Mouse (Mus musculus) CH12.LX (cell line): ENCODE data around the gene Gm37240. TPM values are rescaled to one million over a fixed set of nuclear protein-coding genes. Genes with fewer than 3 reads are reported as not detected.

ENCODE experiments used
- DNase-seq: peaks from one replicate; pipeline ENCODE4 v3.0.0-alpha.2; 2013; ENCODE audit errors: extremely low read depth
- H3K27ac ChIP-seq: 2 replicates; pipeline ENCODE4 v1.5.1; 2012; ENCODE audit warnings: low read depth, mild to moderate bottlenecking, control low read depth, moderate library complexity; ENCODE audit not compliant: insufficient read depth
- H3K27me3 ChIP-seq: replicated peaks from 2 replicates; pipeline ENCODE3; 2012; ENCODE audit warnings: inconsistent platforms
- H3K36me3 ChIP-seq, 2 experiments: replicated peaks in 1 of 2; 2 replicates each; pipeline versions ENCODE3 to v1.6.1; 2012; ENCODE audit warnings: inconsistent platforms in 1 of 2, low read length in 1 of 2, mild to moderate bottlenecking in 1 of 2, mixed read lengths in 1 of 2, moderate library complexity in 1 of 2; ENCODE audit not compliant: control insufficient read depth in 1 of 2, insufficient read depth in 1 of 2
- H3K4me1 ChIP-seq, 2 experiments: 2 replicates each; pipeline ENCODE4 v1.6.1; 2012; ENCODE audit warnings: inconsistent platforms in 1 of 2, moderate library complexity in 1 of 2; ENCODE audit not compliant: insufficient read depth in 2 of 2, control insufficient read depth in 1 of 2
- H3K4me2 ChIP-seq: 2 replicates; pipeline ENCODE4 v1.6.1; 2012; ENCODE audit warnings: low read depth, mild to moderate bottlenecking, control low read depth; ENCODE audit not compliant: poor library complexity, insufficient read depth, severe bottlenecking
- H3K4me3 ChIP-seq, 3 experiments: fragments of 150-350 bp in 1 of 3; sonication (generic) in 1 of 3; replicated peaks in 1 of 3; 2 replicates each; pipeline versions ENCODE3 to v1.5.1; 2011 to 2012; ENCODE audit warnings: low read depth in 2 of 3, low read length in 2 of 3, mild to moderate bottlenecking in 2 of 3, moderate library complexity in 2 of 3, control low read depth in 1 of 3, improper control_type of control experiment in 1 of 3, inconsistent platforms in 1 of 3, mixed read lengths in 1 of 3; ENCODE audit not compliant: poor library complexity in 1 of 3
- H3K79me2 ChIP-seq: replicated peaks from 2 replicates; pipeline ENCODE4 v1.6.1; 2012; ENCODE audit warnings: mild to moderate bottlenecking, moderate library complexity; ENCODE audit not compliant: control insufficient read depth, poor library complexity, insufficient read depth, severe bottlenecking; ENCODE audit errors: extremely low read depth
- H3K9ac ChIP-seq: 2 replicates; pipeline ENCODE4 v1.6.1; 2012; ENCODE audit warnings: low read depth, mild to moderate bottlenecking, control low read depth, moderate library complexity; ENCODE audit not compliant: insufficient read depth
- H3K9me3 ChIP-seq: replicated peaks from 2 replicates; pipeline ENCODE3; 2012; ENCODE audit warnings: low read length, inconsistent platforms, mixed read lengths
- JUN ChIP-seq: IDR thresholded peaks from 2 replicates; pipeline ENCODE4 v1.6.1; 2011; ENCODE audit warnings: low read depth, mild to moderate bottlenecking, low read length, improper control_type of control experiment, moderate library complexity; ENCODE audit not compliant: insufficient read depth
- MAFK ChIP-seq: IDR thresholded peaks from 2 replicates; pipeline ENCODE4 v1.6.1; 2011; ENCODE audit warnings: low read length, improper control_type of control experiment; ENCODE audit not compliant: insufficient replicate concordance
- MAX ChIP-seq: IDR thresholded peaks from 2 replicates; pipeline ENCODE4 v1.6.1; 2011; ENCODE audit warnings: low read length, improper control_type of control experiment
- MAZ ChIP-seq: IDR thresholded peaks from 2 replicates; pipeline ENCODE4 v1.6.1; 2012; ENCODE audit warnings: low read depth, mild to moderate bottlenecking, inconsistent platforms, low read length, improper control_type of control experiment, moderate library complexity
- MXI1 ChIP-seq: IDR thresholded peaks from 2 replicates; pipeline ENCODE4 v1.6.1; 2011; ENCODE audit warnings: mild to moderate bottlenecking, low read depth, low read length, improper control_type of control experiment
- POLR2AphosphoS2 ChIP-seq: IDR thresholded peaks from 2 replicates; pipeline ENCODE4 v1.6.1; 2011; ENCODE audit warnings: low read depth, low read length, improper control_type of control experiment
- RCOR1 ChIP-seq: conservative IDR thresholded peaks from 2 replicates; pipeline ENCODE4 v1.6.1; 2012; ENCODE audit warnings: low read depth, mild to moderate bottlenecking, inconsistent platforms, low read length, improper control_type of control experiment
- TBP ChIP-seq: conservative IDR thresholded peaks from 2 replicates; pipeline ENCODE4 v1.6.1; 2011; ENCODE audit warnings: low read depth, low read length, improper control_type of control experiment
- USF1 ChIP-seq: IDR thresholded peaks from 2 replicates; pipeline ENCODE4 v1.6.1; 2014; ENCODE audit warnings: low read depth, mild to moderate bottlenecking, inconsistent platforms, low read length, improper control_type of control experiment
- ZKSCAN1 ChIP-seq: IDR thresholded peaks from 2 replicates; pipeline ENCODE4 v1.6.1; 2012; ENCODE audit warnings: low read depth, inconsistent platforms, low read length, improper control_type of control experiment, borderline replicate concordance
- ZNF384 ChIP-seq: IDR thresholded peaks from 2 replicates; pipeline ENCODE4 v1.6.1; 2012; ENCODE audit warnings: low read depth, low read length, improper control_type of control experiment, inconsistent platforms
- dilution Hi-C: fragments of 300-500 bp; cut with MboI; formaldehyde crosslinking; loops from 2 replicates; pipeline ENCODE4 v1.14.3; 2020; ENCODE audit warnings: low sequenced_read_pairs; ENCODE audit not compliant: extremely low pct_unique_long_range_greater_than_20kb, extremely low pct_ligation_motif_present
- in situ Hi-C: fragments of 300-500 bp; cut with MboI; formaldehyde crosslinking; loops from 3 replicates; pipeline ENCODE4 v1.14.3; 2019; ENCODE audit warnings: low sequenced_read_pairs, low pct_ligation_motif_present, low pct_unique_long_range_greater_than_20kb, mixed read lengths
- polyA plus RNA-seq: library from polyadenylated mRNA; unstranded; fragments of >175 nt; gene quantifications from 2 replicates; pipeline ENCODE4 v1.2.1, GENCODE M21; 2012; ENCODE audit warnings: low read depth; ENCODE audit not compliant: insufficient read length
- total RNA-seq, 2 experiments: library from RNA; depleted of rRNA; stranded (reverse); fragments of 300-350 nt in 1 of 2; fragments of >200 nt in 1 of 2; gene quantifications; 2 replicates each; pipeline ENCODE4 v1.2.3; 2012 to 2014

The Gm37240 gene
- total and polyA plus RNA-seq, 3 experiments, result 0.08 to 0.19 (median 0.14) TPM

DNA sequence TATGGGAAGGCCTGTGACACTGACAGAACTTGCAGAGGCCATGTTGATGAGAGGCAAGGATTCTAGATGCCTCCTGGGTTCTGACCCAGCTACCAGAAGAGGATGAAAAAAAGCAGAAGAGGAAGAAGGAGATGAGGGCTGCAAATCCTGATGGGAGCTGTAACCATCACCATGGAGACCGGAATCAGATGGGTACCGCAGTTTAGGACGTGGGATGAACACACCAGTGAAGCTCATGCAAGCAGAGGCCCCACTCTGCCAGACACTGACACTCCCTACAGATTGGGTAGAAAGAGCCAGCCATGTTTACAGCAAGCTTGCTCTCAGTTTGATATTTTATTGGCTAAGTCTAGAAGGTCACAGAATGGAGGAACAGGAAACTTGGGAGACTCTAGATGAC, 509.8 kb downstream of the Gm37240 start:
- in situ Hi-C loops, result no loop called here
- TF ChIP-seq RCOR1 (no peak), MAZ (no peak), USF1 (no peak), MXI1 (no peak), MAFK (no peak), JUN (no peak), POLR2AphosphoS2 (no peak), MAX (no peak)
- H3K79me2 ChIP-seq, result no peaks in the 10 kb centered on the region

DNA sequence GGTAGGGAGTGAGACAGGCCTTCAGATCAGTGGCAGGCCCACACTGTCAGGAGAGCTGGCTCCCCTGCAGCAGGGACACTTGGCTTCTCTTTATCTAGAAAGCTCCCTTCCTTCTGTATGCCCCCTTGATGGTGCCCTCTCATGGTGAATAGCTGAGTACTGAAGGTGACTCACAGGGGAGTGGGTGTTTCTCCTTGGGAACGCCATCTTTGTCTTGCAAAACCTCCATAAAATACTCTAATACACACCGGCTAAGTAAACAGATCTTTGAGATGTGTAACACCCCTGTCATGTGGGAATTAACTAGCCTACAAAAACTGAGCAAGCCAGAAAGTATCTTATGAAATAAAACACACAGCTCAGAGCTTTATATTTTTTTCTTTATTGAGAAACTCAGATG, 510.8 kb downstream of the Gm37240 start:
- Histone ChIP-seq H3K36me3 (no peaks in the 10 kb centered on the region), H3K27ac (no peak overlapping the region), H3K4me3 (no peak overlapping the region), H3K4me1 (no peaks in the 10 kb centered on the region), H3K9ac (no peak overlapping the region), H3K27me3 (no peaks in the 10 kb centered on the region), H3K9me3 (peaks cover 2% of the 10 kb centered on the region), H3K79me2 (no peaks in the 10 kb centered on the region), H3K4me2 (no peak overlapping the region)
- in situ Hi-C loops (no loop called here), dilution Hi-C loops (no loop called here)
- no peak for TF ChIP-seq ZNF384
- no peak for TF ChIP-seq POLR2AphosphoS2
- TF ChIP-seq USF1, result no peak
- TF ChIP-seq ZKSCAN1, result no peak
- no peak for DNase-seq

More for the DNA sequence above, 509.8 kb downstream of the Gm37240 start:
- Histone ChIP-seq H3K27me3 (no peaks in the 10 kb centered on the region), H3K4me3 (no peak overlapping the region), H3K27ac (no peak overlapping the region), H3K9ac (no peak overlapping the region), H3K9me3 (peaks cover 2% of the 10 kb centered on the region), H3K4me2 (no peak overlapping the region), H3K36me3 (no peaks in the 10 kb centered on the region), H3K4me1 (no peaks in the 10 kb centered on the region)
- DNase-seq, result no peak
- dilution Hi-C loops, result no loop called here

- in situ Hi-C loops, result no loop called here
- no peak for DNase-seq
- no peak overlapping the region for H3K27ac ChIP-seq
- H3K27me3 ChIP-seq, result no peaks in the 10 kb centered on the region
- TF ChIP-seq TBP, result no peak
- no peaks in the 10 kb centered on the region for H3K36me3 ChIP-seq
- peaks cover 0 to 10% of the 10 kb centered on the region in 2 experiments; a peak in 1 of 4 replicates for H3K4me1 ChIP-seq
- H3K4me2 ChIP-seq, result no peak overlapping the region
- H3K79me2 ChIP-seq, result no peaks in the 10 kb centered on the region
- peaks cover 2% of the 10 kb centered on the region for H3K9me3 ChIP-seq
- dilution Hi-C loops, result no loop called here
- H3K4me3 ChIP-seq, result no peak overlapping the region
- H3K9ac ChIP-seq, result no peak overlapping the region
Measured at GRCm38 (mm10) chr3:85373039-85373438, 514.3 kb downstream of the Gm37240 start.
